Mouse (Mus musculus): ENCODE data around the gene Unc93a2.
"Not testable (repeated sequence)": the region's sequence is repeated elsewhere in the genome, so short reads cannot be mapped to it uniquely, and the experiment has no call there.

The Unc93a2 gene

GRCm38 (mm10) chr17:7369401-7369800, 15.9 kb downstream of the Unc93a2 start:
- not testable (repeated sequence) for DNase-seq

GRCm38 (mm10) chr17:7366676-7367374, 18.4 kb downstream of the Unc93a2 start:
- not testable (repeated sequence) for DNase-seq

- DNase-seq = not testable (repeated sequence)
Measured at GRCm38 (mm10) chr17:7366265-7366664, 19.0 kb downstream of the Unc93a2 start.

- not testable (repeated sequence) for DNase-seq
Measured at GRCm38 (mm10) chr17:7365615-7366014, 19.6 kb downstream of the Unc93a2 start.

- peak; percentile 94 to 96 for DNase-seq
Measured at GRCm38 (mm10) chr17:7360749-7361465, 24.4 kb downstream of the Unc93a2 start.

GRCm38 (mm10) chr17:7359806-7360205, 25.5 kb downstream of the Unc93a2 start:
- DNase-seq = not testable (repeated sequence)

DNA sequence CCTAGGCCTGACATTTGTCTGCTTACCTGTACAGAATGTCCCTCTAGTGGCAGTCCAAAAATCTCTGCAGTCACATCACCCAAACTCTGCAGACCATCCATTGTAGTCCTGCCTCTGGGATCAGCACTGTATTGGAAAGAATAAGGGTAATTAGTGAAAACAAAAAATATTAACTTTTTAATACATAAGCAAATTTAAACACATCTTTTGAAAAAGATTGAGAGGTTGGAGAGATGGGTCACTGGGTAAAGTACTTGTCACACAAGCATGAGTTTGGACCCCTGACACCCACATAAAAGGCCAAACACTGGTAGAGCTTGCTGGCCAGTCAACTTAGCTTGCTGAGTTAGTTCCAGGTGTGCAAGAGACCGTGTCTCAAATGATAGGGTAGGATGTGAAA, 32.7 kb downstream of the Unc93a2 start, which contains the start of gene Ttll2:
Ttll2 (minus strand) TSS at position 101 of the 400 bp plus-strand sequence.
- not testable (repeated sequence) for DNase-seq

- peak; percentile 66 to 71 for DNase-seq
Measured at GRCm38 (mm10) chr17:7348765-7349164, 36.5 kb downstream of the Unc93a2 start.

GRCm38 (mm10) chr17:7337381-7337780, 47.9 kb downstream of the Unc93a2 start:
- DNase-seq = peak in 1 of 2 experiments; percentile 11

DNA sequence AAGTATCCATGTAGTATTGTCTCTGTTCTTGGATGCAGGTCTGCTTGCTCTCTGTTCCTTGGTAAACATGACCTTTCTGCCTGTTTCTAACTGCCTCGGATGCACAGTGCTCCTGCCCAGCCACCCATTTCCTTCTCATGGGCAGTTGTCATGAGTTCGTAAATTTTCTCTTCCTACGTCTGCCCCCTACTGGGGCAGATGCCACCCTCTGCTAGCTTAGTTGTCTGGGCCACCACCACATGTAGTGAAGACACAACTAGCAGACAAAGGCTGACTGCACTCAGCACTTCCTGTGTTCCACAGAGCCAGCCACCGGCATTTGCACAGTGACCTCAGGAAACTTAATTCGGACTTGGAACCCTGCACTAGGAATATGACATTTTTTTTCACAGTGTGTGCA, 52.5 kb downstream of the Unc93a2 start:
- DNase-seq = not testable (repeated sequence)

- not testable (repeated sequence) for DNase-seq
Measured at GRCm38 (mm10) chr17:7326415-7326814, 58.8 kb downstream of the Unc93a2 start.

GRCm38 (mm10) chr17:7324346-7324745, 60.9 kb downstream of the Unc93a2 start, which contains the start of gene Tcp10a:
Gene Tcp10a (plus strand): TSS chr17:7324646.
- DNase-seq = not testable (repeated sequence)

- not testable (repeated sequence) for DNase-seq
Measured at GRCm38 (mm10) chr17:7319789-7320188, 65.5 kb downstream of the Unc93a2 start.

- DNase-seq = not testable (repeated sequence)
Measured at GRCm38 (mm10) chr17:7315693-7316382, 69.4 kb downstream of the Unc93a2 start.

Measured in cerebellum, postnatal 14 days (tissue).